Mouse (Mus musculus) frontal cortex, adult 2 months (tissue): ENCODE measurements at regions not wholly inside any gene's neighbourhood (a gene's known extent, or its start where the extent isn't known, plus 50 kb on each side); places are given as distances from the start of the nearest gene placed in this dataset.
A peak's percentile ranks its signal among the peaks of the same experiment; 100 is the strongest.
"Not testable (repeated sequence)": the region's sequence is repeated elsewhere in the genome, so short reads cannot be mapped to it uniquely, and the experiment has no call there.

ENCODE experiments used
- DNase-seq, 2 experiments: peaks; one replicate each; pipeline ENCODE4 v3.0.0; 2022; ENCODE audit warnings: low spot score in 1 of 2; ENCODE audit errors: extremely low spot score in 1 of 2

DNA sequence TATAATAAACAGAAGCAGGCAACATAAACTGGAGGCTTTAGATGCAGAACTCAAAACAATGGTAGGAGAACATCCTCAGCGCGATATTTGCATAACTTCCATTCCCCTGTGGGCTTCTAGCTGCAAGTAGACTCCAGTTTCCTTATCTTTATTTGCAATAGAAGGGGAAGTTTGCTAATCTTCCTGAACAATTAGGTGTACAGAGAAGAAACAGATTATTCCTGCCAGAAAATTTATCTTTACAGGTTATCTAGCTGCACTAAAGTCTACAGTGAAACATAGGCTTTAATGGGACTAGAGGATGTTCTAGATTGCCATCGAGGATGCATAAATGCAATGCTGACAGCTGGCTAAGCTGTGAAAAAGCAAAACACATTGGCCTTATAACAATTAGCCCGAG lies 1544.0 kb downstream of the Efna5 start:
- DNase-seq: no peak

DNA sequence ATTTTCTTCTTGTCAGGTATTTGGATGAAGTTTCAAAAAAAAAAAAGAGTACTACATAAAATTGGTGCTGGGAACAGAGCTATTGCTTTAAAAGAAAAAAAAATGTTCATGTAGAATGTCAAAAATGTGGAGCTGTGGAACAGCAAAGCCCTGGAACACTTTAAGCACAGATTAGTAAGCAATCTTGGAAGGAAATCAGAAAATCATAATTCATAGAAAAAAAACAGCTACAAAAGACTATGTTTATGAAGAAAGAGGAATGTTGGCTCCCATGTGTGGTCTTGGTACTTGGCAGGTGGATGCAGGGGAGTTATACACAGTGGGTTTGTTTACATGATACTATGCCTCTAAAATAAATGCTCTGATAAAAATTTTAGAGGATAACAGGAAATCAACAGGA lies 1555.7 kb downstream of the Efna5 start:
- no peak for DNase-seq

DNA sequence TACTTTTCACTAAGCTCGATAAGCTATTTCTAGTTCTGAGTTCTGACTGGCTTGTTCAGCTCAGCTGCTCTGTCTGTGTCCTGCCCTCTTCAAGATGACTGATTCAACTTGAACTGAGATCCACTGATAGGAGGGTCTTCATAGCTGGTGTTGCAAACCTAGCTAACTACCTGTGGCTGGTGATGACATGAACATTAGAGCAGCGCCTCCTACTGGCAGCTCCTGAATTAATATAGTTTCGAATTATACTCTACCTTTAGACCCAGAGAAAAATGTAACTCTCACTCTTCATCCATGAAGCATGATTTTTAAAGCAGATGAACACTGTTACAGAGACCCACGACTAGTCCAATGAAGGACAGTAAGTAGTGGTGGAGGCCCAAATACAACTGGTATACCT lies 1560.3 kb downstream of the Efna5 start:
- no peak for DNase-seq

DNA sequence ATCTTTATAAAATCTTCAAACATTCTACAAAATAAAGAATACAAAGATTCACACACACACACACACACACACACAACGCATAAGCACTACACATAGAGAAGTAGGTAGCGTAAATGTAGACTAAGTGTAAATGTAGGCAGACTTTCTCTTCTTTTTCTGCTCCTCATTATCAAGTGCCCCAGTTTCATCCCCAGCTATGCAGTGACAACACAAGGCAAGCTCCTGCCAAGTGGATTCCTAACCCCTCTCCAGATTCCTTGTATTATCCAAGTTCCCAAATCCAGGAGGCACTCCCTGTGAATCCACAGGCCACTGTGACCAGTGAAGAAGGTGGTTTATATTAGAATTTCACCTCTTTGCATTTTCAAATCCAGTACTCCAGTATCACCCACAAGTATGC lies 1567.7 kb downstream of the Efna5 start:
- DNase-seq: no peak

DNA sequence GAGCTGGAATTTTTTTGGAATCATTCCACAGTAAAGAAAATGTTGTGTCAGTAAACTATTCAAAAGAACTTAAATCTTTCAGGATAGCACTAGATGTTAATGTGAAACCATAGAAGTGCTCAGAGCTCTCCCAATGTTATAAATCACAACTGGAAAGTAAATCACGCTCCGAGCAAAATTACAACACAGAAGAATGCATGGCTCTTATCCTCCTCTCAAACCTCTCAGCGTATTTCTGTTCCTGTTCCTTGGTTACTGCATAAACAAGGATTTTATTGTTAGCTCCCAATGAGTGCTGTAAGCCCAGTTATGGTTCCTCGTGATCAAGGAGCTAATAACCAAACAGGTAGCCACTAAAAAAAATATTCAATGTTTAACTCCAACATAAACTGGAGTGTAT lies 1569.9 kb downstream of the Efna5 start:
- DNase-seq: no peak

DNA sequence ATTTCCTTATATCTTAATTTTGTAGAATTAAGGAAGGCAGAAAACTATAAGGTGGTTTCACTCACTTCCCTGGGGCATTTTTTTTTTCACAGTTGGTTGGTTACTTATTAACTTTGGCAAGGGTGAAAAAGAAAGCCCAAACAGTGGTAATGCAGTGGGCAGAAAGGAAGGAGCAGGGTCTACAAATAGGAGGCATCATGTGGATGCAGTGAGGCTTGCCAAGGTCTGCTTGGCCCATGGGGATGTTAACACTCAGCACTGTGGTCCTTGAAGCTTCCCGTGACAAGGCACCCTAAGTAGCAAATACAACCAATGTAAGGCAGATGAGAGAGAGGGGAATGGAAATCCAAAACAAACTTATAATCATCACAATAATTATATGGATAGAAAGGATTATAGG lies 1577.5 kb downstream of the Efna5 start:
- no peak for DNase-seq

DNA sequence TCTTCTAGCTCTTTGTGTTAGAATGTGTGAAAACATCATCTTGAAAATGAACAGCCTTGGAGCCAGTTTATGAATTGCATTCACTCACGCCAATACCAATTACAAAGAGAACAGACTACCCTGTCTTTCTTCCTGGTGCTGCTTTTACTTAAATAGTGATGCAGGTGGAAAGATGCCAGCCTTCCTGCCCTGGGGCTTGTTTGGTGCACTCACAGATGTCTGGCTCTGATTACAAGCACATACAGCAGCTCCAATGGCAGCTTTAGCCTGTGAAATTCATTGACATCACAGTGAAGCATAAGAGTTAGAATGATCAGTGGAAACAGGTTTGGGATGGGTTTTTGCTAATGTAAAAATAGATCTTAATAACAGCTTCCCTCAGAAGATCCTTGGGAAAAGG lies 1579.1 kb downstream of the Efna5 start:
- no peak for DNase-seq

DNA sequence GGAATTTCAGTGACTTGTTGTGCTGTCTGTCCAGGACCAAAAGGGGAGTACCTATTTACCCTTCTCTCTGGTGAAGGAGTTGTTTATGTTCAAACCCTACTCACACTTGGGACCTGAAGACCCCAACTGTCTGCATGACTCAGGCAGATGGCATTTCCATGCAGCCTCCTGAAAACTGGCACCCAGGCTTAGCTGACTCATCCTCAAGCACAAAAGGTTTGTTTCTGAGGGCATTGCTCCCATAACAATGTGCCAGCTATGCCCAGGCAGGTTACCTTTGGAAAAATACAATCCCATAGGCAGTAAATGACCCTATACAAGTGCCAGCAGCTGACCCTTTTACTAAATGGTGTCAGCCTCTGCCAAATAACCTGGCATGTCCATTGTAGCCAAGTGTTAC lies 1579.9 kb downstream of the Efna5 start:
- no peak for DNase-seq

DNA sequence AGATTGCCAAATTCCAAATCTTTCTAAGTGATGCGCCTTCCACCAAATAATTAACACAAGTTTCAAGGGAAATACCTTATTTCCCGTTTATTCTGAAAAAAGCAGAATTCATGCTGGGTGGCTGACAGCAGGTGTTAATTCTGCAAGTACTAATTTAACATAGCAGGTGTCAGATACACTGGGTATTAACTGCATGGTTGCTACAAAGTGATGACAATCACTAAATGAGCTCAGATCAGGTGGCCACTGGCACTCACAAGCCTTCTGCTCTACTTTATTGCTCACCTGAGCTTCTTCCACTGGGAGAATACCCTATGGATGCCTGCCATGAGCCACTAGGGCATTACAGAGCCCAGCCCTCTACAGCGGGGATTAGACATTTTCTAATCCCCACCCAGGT lies 1590.0 kb downstream of the Efna5 start:
- DNase-seq: no peak

DNA sequence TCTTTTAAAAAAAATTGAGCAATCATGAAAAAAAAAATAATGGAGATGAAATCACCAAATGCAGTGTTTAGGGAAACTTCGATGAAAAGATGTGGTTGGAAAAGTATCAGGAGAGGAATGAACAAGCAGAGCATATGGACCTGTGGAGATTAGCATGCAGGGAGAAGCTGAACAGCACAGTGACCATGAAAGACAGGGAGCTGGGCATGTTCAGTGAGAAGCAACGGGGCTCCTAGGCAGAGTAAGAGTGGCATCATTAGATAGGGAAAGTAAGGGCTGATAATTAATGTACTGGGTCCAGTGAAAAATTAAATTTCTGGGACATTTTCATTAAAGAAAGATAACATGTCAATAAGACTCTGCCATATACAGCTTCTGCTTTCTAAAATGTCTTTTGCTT lies 1592.5 kb downstream of the Efna5 start:
- no peak for DNase-seq

DNA sequence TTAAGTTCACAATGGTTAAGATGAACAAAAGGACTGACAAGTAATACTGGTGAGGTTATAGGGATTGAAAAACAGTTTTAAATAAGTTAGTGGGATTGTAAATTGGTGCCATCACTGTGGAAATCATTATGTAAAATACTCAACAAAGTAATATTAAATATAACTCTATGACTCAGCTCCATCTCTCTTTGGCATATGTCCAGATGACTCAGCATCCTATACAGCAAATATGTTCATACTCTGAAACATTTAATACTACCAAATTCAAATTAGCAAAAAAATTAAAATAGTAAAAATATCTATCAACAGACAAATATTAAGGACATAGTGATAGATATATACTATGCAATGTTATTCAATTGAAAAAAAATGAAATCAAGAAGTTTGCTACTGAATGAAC lies 1607.5 kb downstream of the Efna5 start:
- peak in 1 of 2 experiments; percentile 36 for DNase-seq

DNA sequence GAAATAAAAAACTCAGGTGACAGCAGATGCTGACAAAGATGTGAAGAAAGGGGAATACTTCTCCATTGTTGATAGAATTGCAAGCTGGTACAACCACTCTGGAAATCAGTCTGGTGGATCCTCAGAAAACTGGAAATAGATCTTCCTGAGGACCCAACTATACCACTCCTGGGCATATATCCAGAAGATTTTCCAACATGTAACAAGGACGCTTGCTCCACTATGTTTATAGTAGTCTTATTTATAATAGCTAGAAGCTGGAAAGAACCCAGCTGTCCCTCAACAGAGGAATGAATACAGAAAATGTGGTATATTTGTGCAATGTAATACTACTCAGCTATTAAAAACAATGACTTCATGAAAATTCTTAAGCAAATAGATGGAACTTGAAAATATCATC lies 1624.6 kb downstream of the Efna5 start:
- not testable (repeated sequence) for DNase-seq

DNA sequence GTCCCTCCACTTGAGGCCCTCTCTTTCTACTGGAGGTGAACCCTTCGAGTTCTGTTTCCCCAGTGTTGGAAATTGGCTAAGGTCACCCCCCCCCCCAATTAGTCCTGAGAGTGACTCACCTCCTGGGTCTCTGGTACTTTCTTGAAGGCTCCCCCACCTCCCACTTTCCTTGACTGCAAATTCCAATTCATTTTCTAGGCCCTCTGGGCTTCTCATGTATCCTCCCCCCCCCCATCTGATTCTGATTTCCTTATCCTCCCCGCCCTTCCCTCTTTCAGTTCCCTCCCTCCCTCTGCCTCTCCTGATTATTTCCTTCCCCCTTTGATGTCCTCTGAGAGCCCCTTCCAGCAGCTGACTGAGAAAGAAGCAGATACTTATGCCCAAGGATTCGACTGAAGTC lies 1632.7 kb downstream of the Efna5 start:
- no peak for DNase-seq

DNA sequence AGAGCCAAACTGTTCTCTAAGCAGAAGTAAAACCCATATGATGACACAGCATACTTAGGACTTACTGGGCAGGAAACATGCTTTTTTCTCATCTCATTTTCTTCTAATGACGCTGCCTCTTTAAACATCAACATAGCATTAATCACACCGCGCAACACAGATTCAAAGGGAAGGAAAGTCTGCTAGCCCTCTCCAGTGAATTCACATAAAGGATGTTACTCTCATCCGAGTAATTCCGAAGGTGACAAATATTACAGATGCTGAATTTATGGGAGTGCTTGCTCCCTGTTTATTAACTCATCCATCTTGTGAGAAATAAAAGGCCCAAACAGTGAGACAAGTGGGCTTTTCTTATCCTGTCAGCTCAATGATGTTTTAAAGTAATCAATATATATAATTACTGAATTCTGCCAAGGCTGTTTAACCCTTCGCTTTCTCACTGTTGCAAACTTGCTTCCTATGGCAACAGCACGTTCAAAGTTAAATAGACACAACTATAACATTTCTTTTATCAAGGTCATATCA lies 1663.9 kb downstream of the Efna5 start:
- no peak for DNase-seq

DNA sequence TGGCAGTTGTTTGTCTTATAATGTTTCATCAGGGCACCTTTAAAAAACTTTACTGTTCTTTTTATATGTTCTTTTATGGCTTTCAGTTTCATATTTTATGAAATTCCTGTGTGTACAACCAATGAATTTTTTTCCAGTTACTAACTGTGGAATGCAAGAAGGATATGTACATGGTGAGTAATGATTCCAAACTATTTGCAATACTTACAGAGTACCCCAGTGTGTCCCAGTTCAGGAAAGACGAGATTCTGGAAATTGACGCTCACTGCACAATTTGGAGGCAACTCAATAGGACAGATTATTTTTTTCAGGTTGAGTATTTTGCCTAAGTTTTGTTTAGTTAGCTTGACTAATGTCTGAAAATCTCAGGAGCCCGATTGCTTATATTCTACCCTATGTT lies 1676.8 kb downstream of the Efna5 start:
- no peak for DNase-seq

DNA sequence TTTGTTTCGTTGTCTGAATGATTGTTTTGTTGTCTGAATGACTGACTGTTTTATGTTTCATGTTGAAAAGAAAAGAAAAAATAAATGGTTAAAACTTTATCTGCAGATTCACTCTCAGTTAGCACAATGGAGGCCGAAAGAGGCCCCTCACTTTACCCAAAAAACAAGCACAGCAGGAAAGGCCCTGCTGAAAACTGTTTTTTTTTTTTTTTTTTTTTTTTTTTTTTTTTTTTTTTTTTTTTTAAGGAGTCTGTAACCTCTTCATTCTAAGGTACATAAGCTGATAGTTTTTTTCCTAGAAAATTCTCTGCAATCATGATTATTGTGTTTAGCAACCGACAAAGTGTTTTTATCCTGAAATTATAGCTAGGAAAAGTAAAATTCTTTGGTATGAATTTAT lies 1693.2 kb downstream of the Efna5 start:
- DNase-seq: not testable (repeated sequence)

DNA sequence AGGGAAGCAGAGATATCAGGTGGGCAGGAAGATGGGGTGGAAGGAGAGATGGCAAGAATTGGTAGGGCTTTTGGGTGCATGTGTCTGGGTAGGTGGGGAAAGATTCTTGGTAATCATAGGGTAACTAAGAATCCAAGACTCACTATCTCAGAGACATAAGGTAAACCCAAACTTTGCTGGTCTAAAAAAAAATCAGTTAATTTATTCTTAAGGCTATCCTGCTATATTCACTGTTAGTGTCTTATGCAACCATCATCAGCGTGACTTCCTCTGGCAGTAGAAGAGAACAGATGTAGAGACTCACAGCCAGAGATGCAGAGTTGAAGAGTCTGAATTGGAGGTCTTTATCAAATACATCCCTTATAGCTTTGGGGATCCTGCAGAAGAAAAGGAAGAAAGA lies 1704.5 kb downstream of the Efna5 start:
- peak in 1 of 2 experiments; percentile 4 for DNase-seq

DNA sequence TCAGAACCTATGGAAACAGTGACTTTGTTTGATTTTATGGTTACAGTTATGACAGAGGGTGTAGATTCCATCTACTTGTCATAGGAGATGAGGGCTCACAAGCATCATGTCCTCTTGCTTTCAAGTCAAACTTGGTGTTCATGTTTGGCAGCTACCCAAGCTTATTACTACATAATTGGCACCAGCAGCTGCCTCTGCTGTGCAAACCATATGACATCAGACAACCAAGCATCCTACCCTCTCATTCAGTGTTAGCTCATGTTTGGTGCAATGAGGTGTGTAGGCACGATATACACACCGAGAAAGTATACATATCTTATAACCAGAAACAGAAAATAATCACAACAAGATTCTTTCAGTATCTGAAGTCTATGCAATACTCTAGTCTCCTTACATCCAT lies 1721.7 kb downstream of the Efna5 start:
- no peak for DNase-seq

DNA sequence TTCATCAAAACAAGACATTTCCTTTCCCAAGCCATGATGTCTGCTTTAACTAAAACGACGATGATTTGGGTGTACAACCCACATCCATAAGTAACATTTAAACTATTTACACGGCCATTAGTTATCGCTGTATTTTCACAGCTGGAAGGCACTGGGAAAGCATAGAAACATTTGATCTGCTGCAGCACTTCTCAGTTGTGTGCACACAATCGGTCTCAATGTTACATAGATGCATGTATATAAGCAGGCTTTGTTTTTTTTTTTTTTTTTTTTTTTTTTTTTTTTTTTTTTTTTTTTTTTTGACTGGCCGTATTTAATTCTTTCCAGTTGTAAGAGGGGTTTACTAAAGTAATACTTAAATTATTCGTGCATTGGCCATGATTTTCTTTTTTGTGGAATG lies 1744.1 kb downstream of the Efna5 start:
- DNase-seq: no peak

DNA sequence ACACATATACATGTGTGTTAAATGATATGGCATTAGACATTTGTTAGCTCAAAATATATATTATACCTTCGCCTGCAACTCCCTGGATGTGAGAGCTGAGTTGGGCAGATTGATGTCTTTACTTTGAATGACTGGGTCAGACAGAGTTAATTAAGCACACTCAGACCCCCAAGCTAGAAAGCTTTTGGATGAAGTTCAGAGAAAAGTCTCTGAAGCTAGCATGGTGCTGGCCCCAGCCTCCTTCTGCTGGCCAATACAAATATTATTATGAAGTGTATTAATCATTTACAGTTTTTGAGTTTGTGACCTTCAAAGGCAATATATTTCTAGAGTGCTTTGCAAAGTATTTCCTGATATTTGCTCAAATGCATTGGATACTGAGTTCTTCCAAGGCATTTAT lies 1753.3 kb downstream of the Efna5 start:
- no peak for DNase-seq

DNA sequence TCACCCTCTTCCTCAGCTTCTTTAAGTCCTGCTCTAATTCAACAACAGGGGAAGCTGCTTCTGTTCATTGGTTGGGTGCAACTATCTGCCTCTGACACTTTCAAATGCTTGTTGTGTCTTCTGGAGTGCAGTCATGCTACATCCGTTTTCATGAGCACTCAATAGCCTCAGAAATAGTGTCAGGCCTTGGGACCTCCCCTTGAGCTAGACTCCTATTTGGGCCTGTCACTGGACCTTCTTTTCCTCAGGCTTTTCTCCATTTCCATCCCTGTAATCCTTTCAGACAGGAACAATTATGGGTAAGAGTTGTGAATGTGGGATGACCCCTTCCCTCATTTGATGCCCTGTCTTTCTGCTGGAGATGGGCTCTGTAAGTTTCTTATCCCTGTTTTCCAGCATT lies 1774.8 kb downstream of the Efna5 start:
- DNase-seq: no peak

DNA sequence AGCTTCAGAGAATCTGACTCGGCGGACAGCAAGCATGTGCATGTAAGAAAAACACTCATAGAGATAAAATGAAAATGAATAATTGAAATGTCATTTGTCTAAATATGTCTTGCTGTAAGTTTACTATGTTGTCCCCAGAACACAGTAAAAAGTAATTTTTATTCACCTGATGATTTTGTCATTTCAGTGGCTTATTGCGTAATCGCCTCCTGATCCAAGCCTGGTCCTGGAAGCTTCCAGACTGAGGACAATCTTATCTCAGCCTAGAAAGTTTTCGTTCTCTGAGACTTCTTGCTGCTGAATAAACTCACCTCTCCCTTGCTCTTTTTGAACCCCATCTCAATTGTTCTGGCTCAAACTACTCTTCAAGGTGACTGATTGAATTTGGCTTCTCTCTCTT lies 1820.7 kb downstream of the Efna5 start:
- DNase-seq: no peak

DNA sequence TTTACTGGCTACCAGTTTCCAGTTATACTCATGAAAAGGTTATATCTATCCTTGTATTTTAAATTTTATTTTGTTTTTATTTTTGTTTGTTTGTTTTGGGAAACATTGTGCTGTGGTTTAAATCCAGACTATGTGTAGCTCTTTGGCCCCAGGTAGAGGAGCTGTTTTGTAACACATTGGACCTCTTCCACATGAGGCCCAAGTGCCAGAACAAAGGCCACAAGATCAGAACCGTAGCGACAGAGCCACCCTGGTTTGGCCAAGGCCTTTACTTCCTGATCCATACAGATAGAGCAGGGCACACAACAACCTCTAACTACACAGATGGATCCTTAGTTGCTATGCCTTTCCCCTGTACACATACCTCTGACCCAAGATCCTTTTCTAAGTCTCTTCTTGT lies 1822.6 kb downstream of the Efna5 start:
- no peak for DNase-seq
